Mouse (Mus musculus): Measurements from ENCODE around the gene Gsk3b. TPM values are rescaled to one million over a fixed set of nuclear protein-coding genes. Genes with fewer than 3 reads are reported as not detected.

Gsk3b gene
- total and polyA plus RNA-seq, 2 experiments from 2014 or later: 116 to 150 TPM

GRCm38 (mm10) chr16:38095181-38095851 is 6.5 kb downstream of the Gsk3b start:
- peak overlapping the region; percentile 79 for H3K4me2 ChIP-seq (ENCODE audit: low read depth, low read length, poor library complexity, severe bottlenecking)
- H3K4me1 ChIP-seq (ENCODE audit: insufficient read depth, low read length): peaks cover 19% of the 10 kb centered on the region
- H3K4me3 ChIP-seq (ENCODE audit: low read depth, low read length): peak overlapping the region; percentile 20; the same call in 1 of the 2 replicates
- no peaks in the 10 kb centered on the region for H3K9me3 ChIP-seq (ENCODE audit: low read length)
- no peaks in the 10 kb centered on the region for H3K27me3 ChIP-seq (ENCODE audit: insufficient read depth, low read length)
- ATAC-seq (ENCODE audit: low FRiP score) (no peak), DNase-seq (ENCODE audit: low spot score) (no peak)
- no peaks in the 10 kb centered on the region for H3K36me3 ChIP-seq (ENCODE audit: insufficient read depth, low read length)
- WGBS: 68% methylated on average over 5 of the region's 5 CpGs
- H3K9ac ChIP-seq (replicated peaks; ENCODE audit: low read length, poor library complexity, severe bottlenecking): 0 out of 2 replicates have a peak overlapping the region, but pooled peaks have one; percentile 8
- no peak overlapping the region for H3K27ac ChIP-seq (ENCODE audit: low read depth, low read length)
- no peak for TF ChIP-seq CTCF (IDR thresholded peaks at IDR 0.05)

GRCm38 (mm10) chr16:38097521-38097920 is 8.7 kb downstream of the Gsk3b start:
- ATAC-seq (ENCODE audit: low FRiP score): no peak
- Histone ChIP-seq H3K4me3 (ENCODE audit: low read depth, low read length) (no peak overlapping the region), H3K9ac (replicated peaks; ENCODE audit: low read length, poor library complexity, severe bottlenecking) (no peak overlapping the region)

GRCm38 (mm10) chr16:38099325-38099724 is 10.5 kb downstream of the Gsk3b start:
- Histone ChIP-seq H3K36me3 (ENCODE audit: insufficient read depth, low read length) (no peaks in the 10 kb centered on the region), H3K4me1 (ENCODE audit: insufficient read depth, low read length) (peaks cover 19% of the 10 kb centered on the region)
- no peak for TF ChIP-seq CTCF (IDR thresholded peaks at IDR 0.05)

More at GRCm38 (mm10) chr16:38097521-38097920, 8.7 kb downstream of the Gsk3b start:
- no peaks in the 10 kb centered on the region for H3K27me3 ChIP-seq (ENCODE audit: insufficient read depth, low read length)
- peaks cover 19% of the 10 kb centered on the region for H3K4me1 ChIP-seq (ENCODE audit: insufficient read depth, low read length)
- peak overlapping the region; percentile 28 for H3K4me2 ChIP-seq (ENCODE audit: low read depth, low read length, poor library complexity, severe bottlenecking)
- no peaks in the 10 kb centered on the region for H3K9me3 ChIP-seq (ENCODE audit: low read length)
- TF ChIP-seq CTCF (IDR thresholded peaks at IDR 0.05): no peak
- H3K36me3 ChIP-seq (ENCODE audit: insufficient read depth, low read length): no peaks in the 10 kb centered on the region
- 54% methylated on average over 9 of the region's 9 CpGs for WGBS
- no peak overlapping the region for H3K27ac ChIP-seq (ENCODE audit: low read depth, low read length)
- DNase-seq (ENCODE audit: low spot score): no peak

GRCm38 (mm10) chr16:38100569-38100968 is 11.8 kb downstream of the Gsk3b start:
- H3K9me3 ChIP-seq (ENCODE audit: low read length): no peaks in the 10 kb centered on the region
- 84% methylated on average over 2 of the region's 2 CpGs for WGBS
- H3K9ac ChIP-seq (replicated peaks; ENCODE audit: low read length, poor library complexity, severe bottlenecking): no peak overlapping the region
- H3K4me3 ChIP-seq (ENCODE audit: low read depth, low read length): no peak overlapping the region
- no peak overlapping the region for H3K27ac ChIP-seq (ENCODE audit: low read depth, low read length)
- H3K4me2 ChIP-seq (ENCODE audit: low read depth, low read length, poor library complexity, severe bottlenecking): no peak overlapping the region
- DNase-seq (ENCODE audit: low spot score) (no peak), ATAC-seq (ENCODE audit: low FRiP score) (no peak)
- TF ChIP-seq CTCF (IDR thresholded peaks at IDR 0.05): no peak
- H3K4me1 ChIP-seq (ENCODE audit: insufficient read depth, low read length): peaks cover 13% of the 10 kb centered on the region; the same call in 1 of the 2 replicates
- no peaks in the 10 kb centered on the region for H3K27me3 ChIP-seq (ENCODE audit: insufficient read depth, low read length)
- no peaks in the 10 kb centered on the region for H3K36me3 ChIP-seq (ENCODE audit: insufficient read depth, low read length)

More at GRCm38 (mm10) chr16:38099325-38099724, 10.5 kb downstream of the Gsk3b start:
- Histone ChIP-seq H3K27ac (ENCODE audit: low read depth, low read length) (no peak overlapping the region), H3K9ac (replicated peaks; ENCODE audit: low read length, poor library complexity, severe bottlenecking) (no peak overlapping the region), H3K4me3 (ENCODE audit: low read depth, low read length) (no peak overlapping the region), H3K27me3 (ENCODE audit: insufficient read depth, low read length) (no peaks in the 10 kb centered on the region), H3K9me3 (ENCODE audit: low read length) (no peaks in the 10 kb centered on the region), H3K4me2 (ENCODE audit: low read depth, low read length, poor library complexity, severe bottlenecking) (no peak overlapping the region)
- ATAC-seq (ENCODE audit: low FRiP score) (no peak), DNase-seq (ENCODE audit: low spot score) (no peak)

GRCm38 (mm10) chr16:38105453-38105852 is 16.7 kb downstream of the Gsk3b start:
- Histone ChIP-seq H3K4me3 (ENCODE audit: low read depth, low read length) (no peak overlapping the region), H3K27me3 (ENCODE audit: insufficient read depth, low read length) (no peaks in the 10 kb centered on the region), H3K36me3 (ENCODE audit: insufficient read depth, low read length) (no peaks in the 10 kb centered on the region; the same call in 1 of the 2 replicates), H3K9ac (replicated peaks; ENCODE audit: low read length, poor library complexity, severe bottlenecking) (no peak overlapping the region), H3K27ac (ENCODE audit: low read depth, low read length) (no peak overlapping the region), H3K9me3 (ENCODE audit: low read length) (no peaks in the 10 kb centered on the region), H3K4me1 (ENCODE audit: insufficient read depth, low read length) (no peaks in the 10 kb centered on the region), H3K4me2 (ENCODE audit: low read depth, low read length, poor library complexity, severe bottlenecking) (no peak overlapping the region)
- TF ChIP-seq CTCF (IDR thresholded peaks at IDR 0.05): no peak
- no peak for DNase-seq (ENCODE audit: low spot score)
- ATAC-seq (ENCODE audit: low FRiP score): no peak
- WGBS: 94% methylated on average over 2 of the region's 2 CpGs

GRCm38 (mm10) chr16:38106542-38106941 is 17.7 kb downstream of the Gsk3b start:
- Histone ChIP-seq H3K4me2 (ENCODE audit: low read depth, low read length, poor library complexity, severe bottlenecking) (no peak overlapping the region), H3K4me3 (ENCODE audit: low read depth, low read length) (no peak overlapping the region), H3K4me1 (ENCODE audit: insufficient read depth, low read length) (no peaks in the 10 kb centered on the region), H3K9ac (replicated peaks; ENCODE audit: low read length, poor library complexity, severe bottlenecking) (no peak overlapping the region), H3K36me3 (ENCODE audit: insufficient read depth, low read length) (no peaks in the 10 kb centered on the region; the same call in 1 of the 2 replicates), H3K27ac (ENCODE audit: low read depth, low read length) (no peak overlapping the region), H3K27me3 (ENCODE audit: insufficient read depth, low read length) (no peaks in the 10 kb centered on the region), H3K9me3 (ENCODE audit: low read length) (no peaks in the 10 kb centered on the region)
- ATAC-seq (ENCODE audit: low FRiP score): no peak
- no peak for TF ChIP-seq CTCF (IDR thresholded peaks at IDR 0.05)
- no peak for DNase-seq (ENCODE audit: low spot score)
- 74% methylated on average over 3 of the region's 3 CpGs for WGBS
